Mouse (Mus musculus) right cerebral cortex, postnatal 36 days (tissue): Measurements from ENCODE around the gene Vps52.

Source experiments
- DNase-seq, 2 experiments: peaks; one replicate each; pipeline ENCODE4 v3.0.0; 2022; ENCODE audit warnings: low spot score in 2 of 2, mixed read lengths in 1 of 2

Vps52 gene

DNA sequence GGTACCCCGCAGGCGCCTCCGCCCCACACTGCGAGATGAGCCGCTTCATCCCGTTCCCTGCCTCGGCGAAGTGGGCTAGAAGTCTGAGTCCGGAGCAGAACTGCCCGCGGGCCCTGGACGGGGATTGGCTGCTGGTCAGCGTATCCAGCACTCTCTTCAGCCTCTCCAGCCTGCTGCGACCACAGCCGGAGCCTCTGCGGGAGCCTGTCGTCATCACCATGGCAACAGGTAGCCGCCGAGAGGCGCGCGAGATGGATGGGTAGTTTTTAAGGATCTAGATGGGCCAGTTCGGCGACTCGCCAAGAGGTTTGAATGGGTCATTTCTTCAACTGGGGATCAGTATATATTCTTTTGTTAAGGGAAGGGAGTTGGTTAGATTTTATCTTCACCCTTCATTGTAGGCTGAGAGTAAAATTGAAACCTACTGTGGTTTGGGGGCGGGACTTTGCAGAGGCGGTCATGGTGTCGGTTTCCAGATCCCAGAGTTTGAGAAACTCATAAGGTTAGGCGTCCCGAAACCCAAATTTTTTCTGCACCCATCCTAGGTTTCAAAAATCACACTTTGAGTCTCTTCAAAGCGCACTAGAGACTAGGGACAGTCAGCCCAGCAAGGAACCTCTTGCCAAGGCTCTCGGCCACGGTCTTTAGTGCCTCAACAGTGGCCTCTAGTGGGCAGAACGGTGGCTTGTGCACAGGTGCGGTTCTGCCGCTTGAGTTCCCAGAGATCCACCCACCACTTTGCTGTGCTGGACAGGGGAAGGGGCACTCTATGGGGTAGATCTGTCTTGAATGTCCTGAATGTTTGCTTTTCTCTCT lies 35.1 kb upstream of the Vps52 start:
- DNase-seq: peak; percentile 63 to 65

DNA sequence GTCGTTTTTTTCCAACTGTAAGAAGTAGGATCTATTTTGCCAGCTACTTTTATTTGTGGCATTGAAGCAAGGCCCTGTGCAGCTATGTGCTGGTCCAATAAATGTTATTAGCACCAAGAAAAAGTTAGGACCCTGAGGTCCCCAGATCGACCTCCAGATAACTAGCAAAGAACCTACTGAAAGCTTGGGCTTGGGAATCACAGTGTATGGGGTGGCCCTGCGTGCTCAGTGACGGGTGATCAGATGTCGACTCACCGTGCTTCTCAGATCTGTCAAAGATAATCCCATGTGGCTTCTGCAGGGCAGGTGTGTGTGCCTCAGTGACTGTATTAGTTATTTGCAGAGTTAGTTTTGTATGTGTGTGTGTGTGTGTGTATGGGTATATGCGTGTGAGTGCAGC lies 34.3 kb upstream of the Vps52 start:
- DNase-seq: no peak

- DNase-seq: no peak
These were observed 30.9 kb upstream of the Vps52 start for GRCm38 (mm10) chr17:33924577-33925283.

- DNase-seq: no peak
These were observed 30.1 kb upstream of the Vps52 start for GRCm38 (mm10) chr17:33925406-33926116.

GRCm38 (mm10) chr17:33926207-33926932 lies 29.2 kb upstream of the Vps52 start:
- DNase-seq: no peak

- no peak for DNase-seq
These were observed 27.2 kb upstream of the Vps52 start for GRCm38 (mm10) chr17:33928251-33928947.

- peak; percentile 81 to 88 for DNase-seq
These were observed 26.0 kb upstream of the Vps52 start, which contains the start of gene Rgl2 for GRCm38 (mm10) chr17:33929371-33930279. Rgl2 (plus strand) TSS chr17:33929543.

DNA sequence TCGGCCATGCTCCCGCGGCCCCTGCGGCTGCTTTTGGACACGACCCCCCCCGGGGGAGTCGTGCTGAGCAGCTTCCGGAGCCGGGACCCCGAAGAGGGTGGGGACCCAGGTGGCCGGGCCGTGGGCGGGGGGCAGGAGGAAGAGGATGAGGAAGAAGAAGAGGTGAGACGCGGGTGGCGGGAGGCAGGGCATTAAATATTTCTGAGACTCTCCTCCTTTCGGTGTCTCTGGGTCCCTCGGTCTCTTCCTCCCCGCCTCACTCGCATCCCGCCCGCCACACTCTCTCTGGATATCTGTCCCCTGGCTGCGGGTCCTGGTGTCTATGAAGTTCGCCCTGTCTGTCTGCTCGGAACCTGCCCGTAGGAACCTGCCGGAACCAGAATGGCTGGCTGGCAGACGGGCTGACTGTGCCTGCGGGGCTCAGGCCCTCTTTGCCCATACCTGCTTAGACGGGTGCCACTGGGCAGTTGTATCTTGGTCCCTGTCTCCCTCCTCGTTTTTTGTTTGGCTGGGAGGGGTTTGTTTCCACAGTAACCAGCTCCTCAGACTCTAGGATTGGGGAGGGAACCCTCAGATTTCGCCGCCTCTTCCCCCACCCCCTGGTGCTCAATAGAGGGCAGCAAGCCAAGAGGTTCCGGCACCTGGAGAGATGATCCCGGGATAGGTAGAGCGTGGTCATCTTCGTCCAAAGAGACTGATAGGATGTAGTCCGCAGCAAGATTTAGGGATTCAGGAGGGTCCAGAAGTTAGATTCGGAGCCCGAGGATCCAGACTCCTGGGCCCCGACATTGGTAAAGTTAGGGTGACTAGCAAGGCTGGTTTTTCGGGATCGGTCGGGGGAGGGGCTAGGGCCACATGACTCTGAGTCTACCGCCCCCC lies 25.1 kb upstream of the Vps52 start:
- peak; percentile 51 to 65 for DNase-seq

GRCm38 (mm10) chr17:33931159-33931866 lies 24.3 kb upstream of the Vps52 start:
- DNase-seq: no peak

GRCm38 (mm10) chr17:33931947-33932346 lies 23.7 kb upstream of the Vps52 start:
- DNase-seq: no peak

GRCm38 (mm10) chr17:33932448-33932847 lies 23.2 kb upstream of the Vps52 start:
- no peak for DNase-seq

DNA sequence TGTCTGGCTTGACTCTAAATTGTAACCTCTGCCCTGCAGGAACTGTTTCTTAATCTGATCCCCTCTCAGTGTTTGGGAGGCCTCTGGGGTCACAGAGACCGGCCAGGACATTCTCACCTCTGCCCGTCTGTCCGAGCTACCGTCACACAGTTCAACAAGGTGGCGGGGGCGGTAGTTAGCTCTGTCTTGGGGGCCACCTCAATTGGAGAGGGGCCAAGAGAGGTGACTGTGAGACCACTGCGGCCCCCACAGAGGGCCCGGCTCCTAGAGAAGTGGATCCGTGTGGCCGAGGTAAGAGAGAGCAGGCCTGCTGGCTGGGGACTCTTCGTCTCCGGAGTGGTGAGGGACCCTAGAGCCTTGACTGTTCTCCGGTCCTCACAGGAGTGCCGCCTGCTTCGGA lies 22.6 kb upstream of the Vps52 start:
- DNase-seq: no peak

- DNase-seq: no peak
These were observed 20.1 kb upstream of the Vps52 start for GRCm38 (mm10) chr17:33935422-33936055.

DNA sequence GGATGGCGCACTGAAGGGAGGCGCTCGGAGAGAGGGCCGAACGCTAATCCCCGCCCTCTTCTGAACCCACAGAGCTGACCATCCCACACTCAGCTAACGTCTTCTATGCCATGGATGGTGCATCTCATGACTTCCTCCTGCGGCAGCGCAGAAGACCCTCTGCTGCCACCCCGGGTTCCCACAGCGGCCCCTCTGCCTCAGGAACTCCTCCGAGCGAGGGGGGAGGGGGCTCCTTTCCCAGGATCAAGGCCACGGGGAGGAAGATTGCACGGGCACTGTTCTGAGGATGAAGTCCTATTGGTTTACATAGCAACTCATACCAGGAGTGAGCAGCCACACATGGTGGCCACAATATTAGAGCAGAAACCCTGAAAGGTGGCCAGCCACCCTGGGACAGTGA lies 18.6 kb upstream of the Vps52 start:
- DNase-seq: no peak

GRCm38 (mm10) chr17:33938783-33939182 lies 16.8 kb upstream of the Vps52 start:
- no peak for DNase-seq

- peak; percentile 86 to 89 for DNase-seq
These were observed 15.3 kb upstream of the Vps52 start, which contains the start of the genes Pfdn6 and Wdr46 for GRCm38 (mm10) chr17:33940206-33940805. Pfdn6 (minus strand) TSS chr17:33940343. Wdr46 (plus strand) TSS chr17:33940660.

DNA sequence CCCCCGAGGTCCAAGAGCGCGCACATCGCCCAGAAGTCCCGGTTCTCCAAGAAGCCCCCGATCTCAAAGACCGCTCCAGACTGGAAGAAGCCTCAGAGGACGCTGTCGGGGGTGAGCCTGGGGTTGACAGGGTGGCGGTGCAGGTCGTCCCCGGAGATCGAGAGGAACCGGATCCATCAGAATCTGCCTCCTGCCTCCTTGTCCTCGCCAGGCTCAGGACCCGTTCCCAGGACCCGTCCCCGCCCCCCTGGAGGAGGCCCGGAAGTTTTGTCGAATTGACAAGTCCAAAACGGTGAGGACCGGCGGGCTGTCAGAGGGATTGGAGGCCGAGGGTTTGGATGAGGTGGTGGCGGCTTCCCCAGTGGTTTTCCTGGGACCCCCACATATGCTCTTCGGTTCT lies 14.6 kb upstream of the Vps52 start:
- DNase-seq: no peak
